Mouse (Mus musculus) cerebellum, adult 11-12 months (tissue): ENCODE measurements at regions not wholly inside any gene's neighbourhood (a gene's known extent, or its start where the extent isn't known, plus 50 kb on each side); places are given as distances from the start of the nearest gene placed in this dataset.

Source experiments
- DNase-seq: peaks from one replicate; pipeline ENCODE4 v3.0.0; 2022

- DNase-seq, result peak; percentile 5
Measured at GRCm38 (mm10) chr8:103272305-103273079, 487.1 kb upstream of the Cdh11 start.

DNA sequence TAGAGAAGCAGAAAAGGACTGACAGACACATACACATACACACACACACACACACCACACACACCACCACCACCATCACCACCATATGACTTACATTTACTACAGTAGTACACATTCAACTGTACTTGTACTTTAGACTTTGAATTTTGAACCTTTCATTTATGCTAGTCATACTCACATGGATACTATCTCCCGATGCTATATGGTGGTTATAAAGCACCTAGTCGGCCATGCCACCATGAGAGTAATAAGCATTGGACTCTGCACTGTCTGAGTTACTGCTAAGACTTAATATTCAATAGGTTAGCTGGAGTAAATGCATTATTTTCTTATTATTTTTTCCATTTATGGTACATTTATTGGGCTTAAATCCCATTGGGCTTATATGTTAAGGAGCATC lies 488.0 kb upstream of the Cdh11 start:
- DNase-seq, result no peak

DNA sequence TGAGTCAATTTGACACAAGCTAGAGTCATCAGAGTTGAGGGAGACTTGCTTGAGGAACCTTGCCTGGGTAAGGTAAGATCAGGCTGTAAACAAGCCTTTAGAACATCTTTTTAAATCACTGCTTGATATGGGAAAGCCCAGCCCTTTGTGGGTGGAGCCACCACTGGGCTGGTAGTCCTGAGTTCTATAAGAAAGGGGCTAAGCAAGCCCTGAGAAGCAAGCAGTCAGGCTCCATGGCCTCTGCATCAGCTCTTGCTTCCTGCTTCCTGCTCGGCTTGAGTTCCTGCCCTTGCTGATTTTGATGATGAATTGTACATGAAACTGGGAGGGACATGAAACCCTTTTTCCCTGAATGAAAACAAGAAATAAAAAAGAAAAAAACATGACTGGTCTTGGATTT lies 496.4 kb upstream of the Cdh11 start:
- no peak for DNase-seq

DNA sequence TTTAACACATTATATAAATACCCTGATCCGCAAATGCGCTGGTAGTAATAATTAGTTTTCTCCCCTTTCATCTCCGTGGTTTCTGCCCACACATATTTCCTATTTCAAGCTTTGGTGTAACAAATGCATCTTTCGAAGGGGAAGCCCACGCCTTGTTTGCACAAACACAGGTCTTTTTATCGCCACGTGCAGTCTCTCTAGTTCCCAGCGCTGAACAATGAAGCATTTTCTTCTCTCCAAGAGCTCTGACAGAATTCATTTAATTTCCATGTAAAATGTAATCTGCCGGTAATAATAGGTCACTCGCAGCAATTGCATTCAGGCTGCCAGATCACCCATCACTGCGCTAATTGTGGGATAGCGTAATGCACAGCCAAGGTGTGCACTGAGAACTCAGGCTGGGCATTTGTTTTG lies 503.1 kb upstream of the Cdh11 start:
- no peak for DNase-seq

DNA sequence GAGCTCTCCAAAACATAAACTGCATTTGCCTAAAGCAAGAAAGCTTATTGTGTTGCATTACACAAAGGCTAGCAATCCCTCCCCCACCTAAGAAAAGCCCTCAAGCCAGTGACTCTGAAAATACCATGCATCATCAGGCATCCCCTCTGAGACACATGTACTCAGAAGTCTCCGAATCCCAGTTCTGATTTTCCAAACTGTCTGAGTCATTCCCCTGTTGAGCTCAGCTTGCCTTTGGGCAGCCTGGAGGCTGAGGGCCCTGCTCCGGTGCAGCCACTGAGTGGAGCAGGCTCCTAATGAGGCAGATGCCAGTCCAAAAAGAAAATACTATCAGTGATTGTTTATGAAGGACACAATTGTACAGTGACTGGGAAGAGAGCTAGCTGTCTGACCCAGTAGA lies 507.5 kb upstream of the Cdh11 start:
- DNase-seq, result no peak

DNA sequence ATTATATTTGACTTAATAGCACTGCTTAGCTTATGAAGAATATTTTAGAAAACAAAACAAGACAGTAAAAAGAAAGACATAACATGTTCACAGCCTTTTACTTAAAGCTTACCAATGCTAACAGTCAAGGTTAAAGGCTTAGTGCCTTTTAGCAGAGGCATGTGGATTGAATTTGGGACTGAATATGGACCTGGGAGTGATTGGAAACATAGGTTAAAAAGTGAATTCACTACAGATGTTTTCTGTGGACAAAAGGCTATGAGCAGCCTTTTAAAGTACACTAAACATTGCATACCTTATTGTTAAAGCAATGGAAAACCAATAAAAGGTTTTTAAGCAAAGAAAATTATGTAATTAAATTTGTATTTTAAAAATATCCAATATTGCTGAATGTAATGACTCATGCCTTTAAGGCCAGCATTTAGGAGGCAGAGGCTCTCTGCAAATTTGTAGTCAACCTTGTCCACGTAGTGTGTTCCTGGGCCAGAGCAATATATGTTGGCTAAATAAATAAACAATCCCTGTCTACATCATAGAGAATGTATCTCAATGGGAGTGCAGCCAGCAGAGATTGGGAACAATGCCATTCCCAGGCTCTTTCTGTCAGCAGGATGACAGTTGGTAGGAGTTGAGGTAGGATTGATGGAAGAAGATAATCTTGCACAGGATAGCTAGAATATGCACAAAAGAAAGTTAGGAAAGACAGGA lies 521.2 kb upstream of the Cdh11 start:
- DNase-seq, result no peak

GRCm38 (mm10) chr8:103313576-103313975 lies 528.1 kb upstream of the Cdh11 start:
- DNase-seq, result no peak

DNA sequence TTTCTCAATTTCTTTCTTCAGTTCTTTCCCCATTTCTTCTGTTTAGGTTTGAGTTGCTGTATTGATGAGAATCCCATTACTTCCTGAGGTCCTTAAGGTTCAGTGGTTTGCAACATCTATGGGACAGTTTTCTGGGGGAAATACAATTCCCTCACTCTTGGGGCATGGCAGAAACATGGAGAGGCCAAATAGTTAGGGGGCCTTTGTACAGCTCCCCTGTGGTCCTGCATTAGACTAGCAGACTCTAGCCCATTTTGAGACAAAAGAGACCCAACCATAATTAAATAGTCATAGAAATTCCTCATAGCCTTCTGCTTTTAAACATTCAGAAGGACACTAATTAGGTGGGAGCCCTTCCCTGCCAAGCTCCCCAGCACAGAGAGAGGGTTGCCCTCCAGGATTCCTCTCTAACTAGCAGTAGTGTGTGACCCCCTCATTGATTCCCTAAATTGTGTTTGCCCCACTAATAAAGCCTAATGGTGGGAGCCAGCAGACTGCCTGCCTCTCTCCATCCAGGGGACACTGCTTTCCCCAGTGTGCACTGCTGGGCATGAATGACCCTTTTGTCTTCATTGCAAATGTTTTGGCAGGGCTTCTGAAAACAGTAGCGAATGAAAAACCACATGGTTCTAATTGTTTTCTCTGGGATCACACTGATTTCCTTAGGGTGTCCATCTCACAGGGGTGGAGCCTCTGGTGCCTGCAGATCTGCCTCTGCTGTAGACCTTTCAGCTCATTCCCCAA lies 529.0 kb upstream of the Cdh11 start:
- no peak for DNase-seq

- no peak for DNase-seq
Measured at GRCm38 (mm10) chr8:103315742-103316141, 530.3 kb upstream of the Cdh11 start.

DNA sequence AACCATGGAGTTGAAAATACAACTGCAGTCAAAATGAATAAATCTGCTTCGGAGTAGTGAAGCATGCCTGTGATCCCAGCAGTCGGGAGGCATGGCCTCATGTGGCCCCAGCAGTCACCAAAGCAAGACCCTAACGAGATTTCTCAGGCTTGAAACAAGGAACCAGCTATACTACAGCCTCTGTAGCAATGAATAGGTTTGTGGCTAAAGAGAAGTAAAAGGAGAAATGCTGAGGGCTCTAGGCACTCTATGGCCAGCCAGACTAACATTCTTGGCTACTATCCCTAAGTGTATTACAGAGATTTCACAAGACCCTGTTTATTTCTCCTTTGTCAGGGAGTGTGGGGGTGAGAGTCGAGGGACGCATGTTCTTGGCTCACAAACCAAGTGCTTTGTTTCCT lies 531.2 kb upstream of the Cdh11 start:
- DNase-seq, result no peak

GRCm38 (mm10) chr8:103317149-103317725 lies 531.8 kb upstream of the Cdh11 start:
- no peak for DNase-seq

GRCm38 (mm10) chr8:103324016-103324665 lies 538.7 kb upstream of the Cdh11 start:
- no peak for DNase-seq

GRCm38 (mm10) chr8:103331415-103331814 lies 546.0 kb upstream of the Cdh11 start:
- DNase-seq, result no peak

DNA sequence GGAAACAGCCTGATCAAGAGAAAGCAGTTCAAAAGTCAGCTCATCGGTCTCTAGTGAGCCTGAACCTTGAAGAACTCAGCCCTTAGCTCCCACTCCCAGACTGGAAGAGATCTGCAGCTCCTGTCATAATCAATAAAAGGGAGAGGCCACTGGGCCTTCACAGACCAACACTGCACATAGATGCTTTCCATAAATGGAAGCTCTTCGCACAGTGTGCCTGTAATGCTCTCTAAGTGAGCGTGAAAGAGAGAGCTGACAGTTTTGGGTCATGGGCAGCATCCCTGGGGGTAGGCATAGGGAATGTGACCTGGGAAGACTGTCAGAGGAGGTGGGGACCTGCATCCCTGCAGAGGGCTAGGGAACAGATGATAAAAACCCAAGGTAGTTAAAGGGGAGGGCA lies 551.9 kb upstream of the Cdh11 start:
- DNase-seq, result no peak

- DNase-seq, result no peak
Measured at GRCm38 (mm10) chr8:103339042-103339441, 553.6 kb upstream of the Cdh11 start.

DNA sequence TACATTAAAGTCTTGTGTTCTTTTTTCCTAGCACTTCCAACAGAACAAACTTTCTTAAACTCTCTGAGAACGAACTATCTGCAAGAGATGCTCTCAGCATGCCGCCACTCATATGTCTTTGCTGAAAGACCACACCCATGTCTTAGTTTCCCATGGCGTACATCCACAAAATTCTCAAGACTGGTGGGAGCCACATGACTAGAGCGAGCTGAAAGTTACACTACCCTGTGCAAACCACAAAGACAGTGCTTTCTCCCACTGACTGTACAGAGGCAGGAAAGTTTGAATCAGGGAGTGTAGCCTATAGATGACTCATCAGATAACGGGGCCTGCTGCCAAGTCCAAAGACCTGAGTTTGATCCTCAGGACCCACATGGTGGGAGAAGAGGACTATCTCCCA lies 554.5 kb upstream of the Cdh11 start:
- no peak for DNase-seq

- DNase-seq, result no peak
Measured at GRCm38 (mm10) chr8:103343891-103344290, 558.4 kb upstream of the Cdh11 start.

- DNase-seq, result no peak
Measured at GRCm38 (mm10) chr8:103344871-103345270, 559.4 kb upstream of the Cdh11 start.

DNA sequence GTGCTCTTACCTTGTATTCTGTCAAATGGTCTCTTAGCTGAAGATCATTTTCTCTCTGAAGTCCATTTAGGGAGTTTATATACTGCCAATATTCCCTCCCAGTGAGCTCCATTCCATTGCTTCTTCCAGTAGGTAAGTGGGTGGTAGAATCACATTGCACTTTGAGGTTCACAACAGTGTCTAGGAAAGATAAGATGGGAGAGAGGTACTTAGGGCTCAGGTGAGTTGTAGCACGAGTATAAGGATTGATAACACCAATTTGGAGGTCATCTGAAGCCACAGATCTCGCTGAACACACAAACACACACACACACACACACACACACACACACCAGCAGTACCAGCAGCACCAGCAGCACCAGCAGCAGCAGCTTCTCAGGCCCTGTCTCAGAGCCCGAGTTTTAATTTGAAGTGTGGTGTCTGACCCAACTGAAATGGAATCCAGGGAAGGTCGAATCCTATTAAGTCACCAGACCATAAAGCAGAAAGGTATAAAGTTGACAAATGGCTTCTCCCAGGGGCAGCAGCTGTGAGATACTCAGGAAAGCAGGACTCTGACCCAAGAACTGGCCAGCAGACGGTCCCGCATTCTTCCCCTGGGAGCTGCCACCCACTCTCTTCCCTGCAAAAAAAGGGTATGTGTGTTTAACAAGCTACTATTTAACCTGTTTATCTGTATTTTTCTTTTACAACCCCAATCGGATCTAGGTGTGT lies 561.9 kb upstream of the Cdh11 start:
- no peak for DNase-seq

DNA sequence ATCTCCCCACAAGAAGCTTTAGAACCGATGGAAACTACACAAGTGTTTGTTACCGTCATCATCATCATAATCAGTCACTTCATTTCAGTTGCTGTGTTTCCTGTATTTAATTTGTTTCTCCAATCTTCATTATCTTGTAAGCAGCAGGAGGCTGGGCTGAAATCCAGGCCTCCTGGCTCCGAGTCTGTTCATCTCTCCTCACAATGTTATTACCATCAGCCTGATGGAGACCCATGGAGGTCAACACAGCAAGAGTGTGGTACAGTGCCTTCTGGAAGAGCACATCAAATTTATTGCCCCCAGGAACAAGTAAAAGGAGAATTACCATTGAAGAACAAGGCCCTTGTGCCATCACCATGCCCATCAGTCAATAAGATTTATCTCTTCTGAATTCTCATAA lies 576.3 kb upstream of the Cdh11 start:
- DNase-seq, result peak; percentile 8

GRCm38 (mm10) chr8:103370394-103370793 lies 585.0 kb upstream of the Cdh11 start:
- no peak for DNase-seq

- no peak for DNase-seq
Measured at GRCm38 (mm10) chr8:103373007-103373406, 587.6 kb upstream of the Cdh11 start.
